Comparison of ENCODE assay signal across 9 mouse cellular contexts in the genomic region with DNA sequence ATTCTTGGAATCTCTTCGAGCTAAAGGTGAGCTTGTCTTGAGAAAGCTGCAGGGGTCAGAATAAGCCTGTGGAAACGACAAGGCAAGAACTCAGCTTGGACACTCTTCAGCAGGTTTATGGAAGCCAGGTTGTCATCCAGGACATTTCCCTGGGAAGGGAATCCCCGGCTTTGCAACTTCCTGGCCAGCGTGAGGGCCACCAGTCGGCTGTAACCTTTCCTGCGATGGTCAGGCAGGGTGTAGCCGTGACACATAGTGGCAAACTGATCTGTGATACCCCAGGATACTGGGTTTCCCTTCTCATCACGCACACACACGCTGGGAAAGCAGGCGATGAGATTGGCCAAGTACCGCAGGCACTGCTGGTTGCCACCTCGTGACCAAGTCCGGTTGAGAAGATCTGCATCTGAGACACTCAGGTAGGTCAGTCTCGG. TPM values are rescaled to one million over a fixed set of nuclear protein-coding genes. Genes with fewer than 3 reads are reported as not detected.
DNase-seq lines count a peak whose midpoint lies in the region; ATAC-seq and TF ChIP-seq lines count a peak whose summit lies in the region.
"Had no signal": no experiment of that assay in that cellular context is flagged by ENCODE, and none has a peak within 500 bp of the region (broad histone marks: within the 10 kb centered on the region; RNA-seq: fewer than 3 reads in every experiment).

No protein-coding gene starts in this region.

- ATAC-seq in megakaryocyte, adult 5-6 weeks (ENCODE audit: poor library complexity, severe bottlenecking) = no peak
- peak; percentile 78 for ATAC-seq in hindbrain, postnatal 0 days
- no peak for ATAC-seq in neural tube, embryonic 11.5 days (ENCODE audit: insufficient read depth, low FRiP score, low TSS enrichment)

- no peak overlapping the region for H3K9ac ChIP-seq in hindbrain, postnatal 0 days (replicated peaks; ENCODE audit: low read length)
- H3K9ac ChIP-seq in neural tube, embryonic 11.5 days (ENCODE audit: low read length) = no peak overlapping the region

- peaks cover 2% of the 10 kb centered on the region for H3K27me3 ChIP-seq in megakaryocyte, embryonic 14.5 days (replicated peaks)
- H3K27me3 ChIP-seq in hindbrain, postnatal 0 days (ENCODE audit: insufficient read depth, low read length) = no peaks in the 10 kb centered on the region
- H3K27me3 ChIP-seq in neural tube, embryonic 11.5 days (ENCODE audit: control insufficient read depth, insufficient read depth, low read length) = no peaks in the 10 kb centered on the region

- H3K9me3 ChIP-seq in megakaryocyte, embryonic 14.5 days = no peaks in the 10 kb centered on the region
- no peaks in the 10 kb centered on the region for H3K9me3 ChIP-seq in hindbrain, postnatal 0 days (ENCODE audit: low read length)
- no peaks in the 10 kb centered on the region for H3K9me3 ChIP-seq in neural tube, embryonic 11.5 days (ENCODE audit: control insufficient read depth, low read length)

- no peak overlapping the region for H3K27ac ChIP-seq in hindbrain, postnatal 0 days
- no peak overlapping the region for H3K27ac ChIP-seq in neural tube, embryonic 11.5 days (ENCODE audit: low read depth, low read length)

- H3K36me3 ChIP-seq in megakaryocyte, embryonic 14.5 days (replicated peaks; ENCODE audit: low read length) = no peaks in the 10 kb centered on the region
- H3K36me3 ChIP-seq in hindbrain, postnatal 0 days (ENCODE audit: insufficient read depth, low read length) = no peaks in the 10 kb centered on the region
- no peaks in the 10 kb centered on the region for H3K36me3 ChIP-seq in neural tube, embryonic 11.5 days (ENCODE audit: control insufficient read depth, insufficient read depth, low read length)

- H3K4me2 ChIP-seq in hindbrain, postnatal 0 days (ENCODE audit: low read depth, low read length) = peak overlapping the region; percentile 48
- H3K4me2 ChIP-seq in neural tube, embryonic 11.5 days (ENCODE audit: low read depth) = peak overlapping the region; percentile 31

- peak overlapping the region; percentile 84 for H3K4me3 ChIP-seq in megakaryocyte, embryonic 14.5 days (replicated peaks)
- H3K4me3 ChIP-seq in hindbrain, postnatal 0 days (ENCODE audit: low read length) = peak overlapping the region; percentile 18
- no peak overlapping the region for H3K4me3 ChIP-seq in neural tube, embryonic 11.5 days (ENCODE audit: low read depth, low read length)

- no peak for TF ChIP-seq CTCF in hindbrain, postnatal 0 days (IDR thresholded peaks at IDR 0.05; ENCODE audit: low read depth)

- H3K4me1 ChIP-seq in megakaryocyte, embryonic 14.5 days = peaks cover 5% of the 10 kb centered on the region
- H3K4me1 ChIP-seq in hindbrain, postnatal 0 days (ENCODE audit: insufficient read depth, low read length) = no peaks in the 10 kb centered on the region
- H3K4me1 ChIP-seq in neural tube, embryonic 11.5 days (ENCODE audit: control insufficient read depth, insufficient read depth, low read length) = peaks cover 3% of the 10 kb centered on the region; the same call in 1 of the 2 replicates

- peak; percentile 18 for DNase-seq in embryo, embryonic 11 days
- DNase-seq in hindbrain, postnatal 0 days (ENCODE audit: low spot score) = peak; percentile 20
- DNase-seq in neural tube, embryonic 11.5 days (ENCODE audit: low spot score) = peak; percentile 11
- no peak for DNase-seq in T-cell, adult 2 months (ENCODE audit: low spot score)
- no peak for DNase-seq in gastrocnemius, postnatal 4 days (ENCODE audit: low spot score in 2 of 2)
- DNase-seq in gastrocnemius, postnatal 25 days = no peak

- WGBS in hindbrain, postnatal 0 days = 6% methylated on average over 14 of the region's 14 CpGs
- WGBS in neural tube, embryonic 11.5 days = 8% methylated on average over 14 of the region's 14 CpGs

RNA-seq across cellular contexts. Expression of gene Glyatl3, which starts 9.4 kb away (rescaled TPM):
- polyA plus RNA-seq in megakaryocyte, embryonic 14.5 days (2012; ENCODE audit: insufficient read depth, low replicate concordance) = not detected in 2 replicates
- not detected in 2 replicates for total RNA-seq in megakaryocyte, adult 5-6 weeks (2015)
- not detected in 2 replicates for total RNA-seq in megakaryocyte, adult 5-6 weeks (2017)
- total RNA-seq in hindbrain, postnatal 0 days (2014; rRNA removed) = not detected in 2 replicates
- polyA plus RNA-seq in hindbrain, postnatal 0 days (2015; fragmentation: Nextera tagmentation; extraction: Ambion mirVana) = not detected in 2 replicates
- not detected in 2 replicates for polyA plus RNA-seq in neural tube, embryonic 11.5 days (2014; fragmentation: Nextera tagmentation; extraction: Ambion mirVana)
- not detected for total RNA-seq in gastrocnemius, postnatal 4 days (2021)
- total RNA-seq in gastrocnemius, postnatal 25 days (2021) = not detected
- total RNA-seq: neutrophil, adult 5-6 weeks had no signal

RNA-seq across cellular contexts. Expression of gene 9130008F23Rik, which starts 24.4 kb away (rescaled TPM):
- polyA plus RNA-seq in megakaryocyte, embryonic 14.5 days (2012; ENCODE audit: insufficient read depth, low replicate concordance) = 1.1 and 3.3 TPM in 2 replicates
- total RNA-seq in megakaryocyte, adult 5-6 weeks (2015) = 1.7 and 2.2 TPM in 2 replicates
- 1.5 and 2.9 TPM in 2 replicates for total RNA-seq in megakaryocyte, adult 5-6 weeks (2017)
- total RNA-seq in hindbrain, postnatal 0 days (2014; rRNA removed) = 1.2 and 1.9 TPM in 2 replicates
- polyA plus RNA-seq in hindbrain, postnatal 0 days (2015; fragmentation: Nextera tagmentation; extraction: Ambion mirVana) = 0.89 TPM in 2 replicates
- polyA plus RNA-seq in neural tube, embryonic 11.5 days (2014; fragmentation: Nextera tagmentation; extraction: Ambion mirVana) = 0.91 and 0.93 TPM in 2 replicates
- under 1 TPM; 0.16 to 0.49 TPM for total RNA-seq in gastrocnemius, postnatal 4 days (2021)
- total RNA-seq in gastrocnemius, postnatal 25 days (2021) = under 1 TPM; 0.20 to 0.48 TPM
- total RNA-seq: neutrophil, adult 5-6 weeks had no signal

RNA-seq across cellular contexts. Expression of gene Mut, which starts 29.7 kb away (rescaled TPM):
- 3.5 TPM in 1 of 2 replicates, not detected in the other for polyA plus RNA-seq in megakaryocyte, embryonic 14.5 days (2012; ENCODE audit: insufficient read depth, low replicate concordance)
- total RNA-seq in megakaryocyte, adult 5-6 weeks (2015) = 9.7 and 12.3 TPM in 2 replicates
- 17.6 and 18.6 TPM in 2 replicates for total RNA-seq in megakaryocyte, adult 5-6 weeks (2017)
- total RNA-seq in hindbrain, postnatal 0 days (2014; rRNA removed) = 12.3 and 12.8 TPM in 2 replicates
- 19.8 and 23.9 TPM in 2 replicates for polyA plus RNA-seq in hindbrain, postnatal 0 days (2015; fragmentation: Nextera tagmentation; extraction: Ambion mirVana)
- 31.1 and 32.0 TPM in 2 replicates for polyA plus RNA-seq in neural tube, embryonic 11.5 days (2014; fragmentation: Nextera tagmentation; extraction: Ambion mirVana)
- total RNA-seq in gastrocnemius, postnatal 4 days (2021) = 10 to 100 TPM; 30.1 to 30.8 TPM
- total RNA-seq in gastrocnemius, postnatal 25 days (2021) = 10 to 100 TPM; 63.3 to 68.0 TPM

RNA-seq across cellular contexts. Expression of gene Cenpq, which starts 30.1 kb away (rescaled TPM):
- polyA plus RNA-seq in megakaryocyte, embryonic 14.5 days (2012; ENCODE audit: insufficient read depth, low replicate concordance) = 0.86 TPM in 1 of 2 replicates, not detected in the other
- total RNA-seq in megakaryocyte, adult 5-6 weeks (2015) = 36.4 and 36.6 TPM in 2 replicates
- 50.7 and 51.3 TPM in 2 replicates for total RNA-seq in megakaryocyte, adult 5-6 weeks (2017)
- total RNA-seq in hindbrain, postnatal 0 days (2014; rRNA removed) = 4.1 and 4.7 TPM in 2 replicates
- polyA plus RNA-seq in hindbrain, postnatal 0 days (2015; fragmentation: Nextera tagmentation; extraction: Ambion mirVana) = 12.4 and 13.7 TPM in 2 replicates
- 32.6 and 34.7 TPM in 2 replicates for polyA plus RNA-seq in neural tube, embryonic 11.5 days (2014; fragmentation: Nextera tagmentation; extraction: Ambion mirVana)
- 1 to 10 TPM; 7.7 to 9.8 TPM for total RNA-seq in gastrocnemius, postnatal 4 days (2021)
- total RNA-seq in gastrocnemius, postnatal 25 days (2021) = 1 to 10 TPM; 2.9 to 3.4 TPM

Comparison
In these comparisons a context has a peak if more than half of its experiments do, and no peak if none do; other contexts are left out.
1. DNase-seq: peak in embryo, embryonic 11 days (single experiment), hindbrain, postnatal 0 days (single experiment) and neural tube, embryonic 11.5 days (single experiment); none in T-cell, adult 2 months (single experiment), gastrocnemius, postnatal 4 days (0 of 2) and gastrocnemius, postnatal 25 days (single experiment).